Mouse (Mus musculus) spleen, adult 2 months (tissue): ENCODE measurements around the gene Ube2s. TPM values are rescaled to one million over a fixed set of nuclear protein-coding genes. Genes with fewer than 3 reads are reported as not detected.

Experiments used
- DNase-seq, 2 experiments: peaks; one replicate each; pipeline versions ENCODE4 v3.0.0 to v3.0.0-alpha.2; 2012 to 2021; ENCODE audit warnings: low spot score in 2 of 2, low read depth in 1 of 2
- H3K27ac ChIP-seq: fragments of 200-500 bp; 2 replicates; pipeline ENCODE4 v1.5.1; 2012; ENCODE audit warnings: low read length, inconsistent platforms; ENCODE audit not compliant: insufficient read depth
- H3K27me3 ChIP-seq: fragments of 200-500 bp; 2 replicates; pipeline ENCODE4 v1.6.1; 2012; ENCODE audit warnings: mild to moderate bottlenecking, moderate library complexity, low read length, inconsistent platforms; ENCODE audit not compliant: control insufficient read depth, insufficient read depth
- H3K36me3 ChIP-seq: fragments of 200-500 bp; 2 replicates; pipeline ENCODE4 v1.6.1; 2012; ENCODE audit warnings: mild to moderate bottlenecking, low read length, inconsistent platforms; ENCODE audit not compliant: control insufficient read depth, insufficient read depth
- H3K4me1 ChIP-seq: fragments of 200-500 bp; 2 replicates; pipeline ENCODE4 v1.6.1; 2011; ENCODE audit warnings: inconsistent platforms; ENCODE audit not compliant: control insufficient read depth, insufficient read depth, insufficient read length
- H3K4me3 ChIP-seq: fragments of 200-500 bp; 2 replicates; pipeline ENCODE4 v1.5.1; 2011; ENCODE audit warnings: mild to moderate bottlenecking, inconsistent platforms; ENCODE audit not compliant: insufficient read depth, insufficient read length; ENCODE audit errors: extremely low read depth
- CTCF ChIP-seq: fragments of 200-500 bp; IDR thresholded peaks from 2 replicates; pipeline ENCODE4 v1.5.1; 2011; ENCODE audit warnings: mild to moderate bottlenecking, inconsistent platforms; ENCODE audit not compliant: insufficient read depth, insufficient read length, insufficient replicate concordance; ENCODE audit errors: extremely low read depth
- POLR2A ChIP-seq: fragments of 200-500 bp; IDR thresholded peaks from 2 replicates; pipeline ENCODE4 v1.6.1; 2011; ENCODE audit warnings: low read depth, low read length, inconsistent platforms
- WGBS: fragments of 180-500 bp; shearing (Covaris S2); methylation state at CpG from one replicate; pipeline ENCODE4 v1.1.7; 2018; 5-methylcytosine and 5-hydroxymethylcytosine counted together
- polyA plus RNA-seq: library from polyadenylated mRNA; depleted of rRNA; stranded (reverse); fragments of >200 nt; gene quantifications from 2 replicates; pipeline ENCODE4 v1.2.3, GENCODE M21; 2012

The Ube2s gene
- polyA plus RNA-seq, 1 experiment, result 167 TPM

DNA sequence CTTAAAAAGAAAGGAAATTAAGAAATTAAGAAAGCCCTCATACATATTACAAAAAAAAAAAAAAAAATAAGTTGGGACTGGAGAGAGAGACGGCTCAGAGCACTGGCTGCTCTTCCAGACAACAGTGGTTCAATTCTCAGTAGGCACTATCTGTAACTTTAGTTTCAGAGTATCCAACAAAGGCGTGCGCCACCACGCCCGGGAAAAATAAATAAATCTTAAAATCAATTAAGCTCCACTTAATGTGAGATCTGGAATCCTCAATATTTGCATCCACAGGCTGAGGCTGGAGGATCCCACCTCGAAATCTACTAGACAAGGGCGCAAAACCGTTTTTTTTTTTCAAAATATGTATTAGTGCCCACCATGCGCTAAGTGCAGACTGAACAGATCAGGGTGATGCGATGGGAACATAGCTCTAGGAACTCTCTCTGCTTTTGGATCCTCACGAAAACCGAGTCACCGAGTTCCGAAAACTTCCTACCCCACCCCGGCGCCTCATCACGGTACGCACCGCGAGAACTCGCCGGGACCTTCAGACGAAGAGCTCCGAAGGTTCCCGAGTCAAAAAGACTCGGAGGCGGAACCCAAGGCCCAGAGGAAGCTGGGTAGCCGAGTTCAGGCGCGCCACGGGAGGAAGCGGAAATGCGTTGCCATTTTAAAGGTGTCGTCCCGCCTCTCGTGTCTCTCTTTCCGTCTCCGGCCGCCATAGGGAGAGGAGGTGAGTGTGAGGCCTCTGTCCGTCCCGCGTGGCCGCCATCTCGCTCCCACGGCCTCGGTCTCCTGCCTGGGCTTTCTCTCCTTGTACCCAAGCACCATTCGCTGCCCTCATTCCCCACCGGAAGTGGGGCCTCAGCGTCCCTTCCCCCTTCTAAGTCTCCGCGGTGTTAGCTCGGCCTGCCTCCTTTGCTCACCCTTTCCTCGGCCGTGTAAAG is 19.8 kb downstream of the Ube2s start, which contains the start of gene Rpl28:
TSS of gene Rpl28 (plus strand) at position 597 of the 935 bp plus-strand sequence.
- TF ChIP-seq POLR2A, result peak; percentile 81
- no peak for TF ChIP-seq CTCF
- peaks cover 6% of the 10 kb centered on the region for H3K4me1 ChIP-seq
- H3K4me3 ChIP-seq, result peak within 1 kb of the TSS; percentile 76
- peaks cover 19% of the 10 kb centered on the region for H3K36me3 ChIP-seq
- H3K27ac ChIP-seq, result peak within 1 kb of the TSS; percentile 87
- no peaks in the 10 kb centered on the region for H3K27me3 ChIP-seq
- peak; percentile 93 to 96 for DNase-seq
- under 1% methylated on average over 54 of the region's 54 CpGs for WGBS

GRCm38 (mm10) chr7:4789436-4789935 is 22.9 kb downstream of the Ube2s start, which contains the start of gene Tmem238:
TSS of gene Tmem238 (minus strand) at chr7:4789656.
- DNase-seq, result peak in 1 of 2 experiments; percentile 21
- 11% methylated on average over 39 of the region's 40 CpGs for WGBS

GRCm38 (mm10) chr7:4788499-4789435 is 23.6 kb downstream of the Ube2s start:
- DNase-seq, result peak in 1 of 2 experiments; percentile 45
- H3K27ac ChIP-seq, result peak overlapping the region; percentile 41; the same call in 1 of the 2 replicates

More at GRCm38 (mm10) chr7:4789436-4789935, 22.9 kb downstream of the Ube2s start, which contains the start of gene Tmem238:
- H3K27ac ChIP-seq, result peak within 1 kb of the TSS; percentile 41; the same call in 1 of the 2 replicates
- no peaks in the 10 kb centered on the region for H3K27me3 ChIP-seq
- H3K4me3 ChIP-seq, result peak within 1 kb of the TSS; percentile 71
- no peak; the same call in 1 of the 2 replicates for TF ChIP-seq POLR2A
- peaks cover 6% of the 10 kb centered on the region for H3K4me1 ChIP-seq
- H3K36me3 ChIP-seq, result peaks cover 4% of the 10 kb centered on the region

GRCm38 (mm10) chr7:4783667-4784268 is 28.6 kb downstream of the Ube2s start:
- DNase-seq, result no peak
- H3K36me3 ChIP-seq, result no peaks in the 10 kb centered on the region
- 84% methylated on average over 14 of the region's 14 CpGs for WGBS
- no peak for TF ChIP-seq CTCF
- no peak for TF ChIP-seq POLR2A
- no peaks in the 10 kb centered on the region; the same call in 1 of the 2 replicates for H3K4me1 ChIP-seq
- H3K4me3 ChIP-seq, result no peak overlapping the region
- no peaks in the 10 kb centered on the region for H3K27me3 ChIP-seq
- H3K27ac ChIP-seq, result no peak overlapping the region

More at GRCm38 (mm10) chr7:4788499-4789435, 23.6 kb downstream of the Ube2s start:
- TF ChIP-seq POLR2A (no peak), CTCF (no peak)
- no peaks in the 10 kb centered on the region for H3K27me3 ChIP-seq
- H3K4me3 ChIP-seq, result peak overlapping the region; percentile 71
- peaks cover 2% of the 10 kb centered on the region for H3K4me1 ChIP-seq
- H3K36me3 ChIP-seq, result no peaks in the 10 kb centered on the region
- WGBS, result 3% methylated on average over 64 of the region's 64 CpGs

DNA sequence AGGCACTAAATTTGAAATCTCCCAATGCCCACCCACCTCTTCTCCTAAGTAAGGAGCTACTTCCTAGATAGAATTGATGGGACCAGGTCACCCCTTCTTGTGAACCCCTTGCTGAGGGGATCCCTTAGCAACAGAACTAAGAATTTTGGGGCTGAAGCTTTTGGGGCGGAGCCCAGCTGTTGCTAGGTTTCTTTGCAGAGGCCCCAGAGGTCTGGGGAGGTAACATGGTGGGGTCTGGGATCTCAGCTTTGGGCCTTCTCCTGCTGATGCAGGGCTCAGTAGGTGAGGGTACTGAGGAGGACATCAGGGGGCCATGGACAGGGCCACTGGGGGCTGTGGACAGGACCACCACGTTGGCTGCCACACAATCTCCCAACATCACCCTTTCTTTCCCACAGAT is 29.6 kb downstream of the Ube2s start, which contains the start of the genes Il11 and Tmem190:
TSS of gene Il11 (minus strand) at position 101 of the 400 bp plus-strand sequence.
TSS of gene Tmem190 (plus strand) at position 179 of the 400 bp plus-strand sequence.
- WGBS, result 86% methylated on average over 2 of the region's 2 CpGs
- no peak for TF ChIP-seq POLR2A
- DNase-seq, result no peak
- no peak within 1 kb of the TSS for H3K27ac ChIP-seq
- no peaks in the 10 kb centered on the region for H3K4me1 ChIP-seq
- no peak within 1 kb of the TSS for H3K4me3 ChIP-seq
- peaks cover 3% of the 10 kb centered on the region; the same call in 1 of the 2 replicates for H3K27me3 ChIP-seq
- H3K36me3 ChIP-seq, result no peaks in the 10 kb centered on the region

DNA sequence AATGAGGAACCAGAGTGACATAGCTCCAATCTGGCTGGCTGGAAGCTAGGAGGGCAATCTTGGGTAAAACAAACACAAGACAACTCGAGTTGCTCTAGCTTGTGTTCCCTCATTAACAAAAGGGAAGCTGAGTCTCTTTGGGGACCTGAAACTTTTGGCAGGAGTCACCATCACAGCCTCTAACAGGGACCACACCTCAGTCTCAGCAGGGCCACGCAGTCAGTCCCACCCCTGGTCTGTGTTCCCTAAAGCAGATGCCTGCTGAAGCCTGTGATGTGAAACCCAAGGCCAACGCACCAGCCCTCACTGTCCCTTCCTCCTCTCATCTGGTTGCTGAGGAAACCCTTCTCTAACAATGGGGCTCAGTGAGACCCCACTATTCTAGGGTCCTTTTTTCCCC is 30.3 kb downstream of the Ube2s start:
- H3K27me3 ChIP-seq, result peaks cover 7% of the 10 kb centered on the region
- DNase-seq, result no peak
- TF ChIP-seq CTCF, result no peak
- TF ChIP-seq POLR2A, result no peak
- H3K4me1 ChIP-seq, result no peaks in the 10 kb centered on the region
- WGBS, result 37% methylated on average over 3 of the region's 3 CpGs
- H3K27ac ChIP-seq, result no peak overlapping the region
- no peak overlapping the region for H3K4me3 ChIP-seq
- no peaks in the 10 kb centered on the region for H3K36me3 ChIP-seq
